Mouse (Mus musculus) splenic B cell, adult 2 months (primary cell): ENCODE results near the gene Wnt3a.

Experiments used
- DNase-seq: peaks from one replicate; pipeline ENCODE4 v3.0.0-alpha.2; 2011; ENCODE audit warnings: low read depth, low spot score
- H3K27me3 ChIP-seq: 2 replicates; pipeline ENCODE4 v1.6.1; 2012; ENCODE audit warnings: mild to moderate bottlenecking, low read length, moderate library complexity, mixed read lengths; ENCODE audit not compliant: control insufficient read depth, poor library complexity, insufficient read depth, severe bottlenecking
- H3K36me3 ChIP-seq: 2 replicates; pipeline ENCODE4 v1.6.1; 2012; ENCODE audit warnings: mild to moderate bottlenecking, low read length, moderate library complexity, mixed read lengths; ENCODE audit not compliant: control insufficient read depth, poor library complexity, insufficient read depth, severe bottlenecking

Gene Wnt3a

GRCm38 (mm10) chr11:59290702-59291303, at the start of gene Wnt3a:
TSS of gene Wnt3a (minus strand) at chr11:59290752.
- DNase-seq: no peak
- no peaks in the 10 kb centered on the region; the same call in 1 of the 2 replicates for H3K27me3 ChIP-seq
- no peaks in the 10 kb centered on the region for H3K36me3 ChIP-seq

GRCm38 (mm10) chr11:59338736-59339120, 48.2 kb upstream of the Wnt3a start:
- DNase-seq: no peak
- Histone ChIP-seq H3K27me3 (no peaks in the 10 kb centered on the region), H3K36me3 (no peaks in the 10 kb centered on the region)

- no peak for DNase-seq
- Histone ChIP-seq H3K27me3 (no peaks in the 10 kb centered on the region), H3K36me3 (no peaks in the 10 kb centered on the region)
Observed at GRCm38 (mm10) chr11:59337955-59338735, 47.6 kb upstream of the Wnt3a start.

GRCm38 (mm10) chr11:59336381-59336780, 45.8 kb upstream of the Wnt3a start:
- no peak for DNase-seq
- Histone ChIP-seq H3K27me3 (no peaks in the 10 kb centered on the region), H3K36me3 (no peaks in the 10 kb centered on the region)

- no peaks in the 10 kb centered on the region for H3K36me3 ChIP-seq
- DNase-seq: no peak
- H3K27me3 ChIP-seq: no peaks in the 10 kb centered on the region
Observed at GRCm38 (mm10) chr11:59335942-59336341, 45.4 kb upstream of the Wnt3a start.

GRCm38 (mm10) chr11:59335150-59335549, 44.6 kb upstream of the Wnt3a start:
- DNase-seq: no peak
- H3K27me3 ChIP-seq: no peaks in the 10 kb centered on the region
- H3K36me3 ChIP-seq: no peaks in the 10 kb centered on the region

GRCm38 (mm10) chr11:59332938-59333337, 42.4 kb upstream of the Wnt3a start:
- no peak for DNase-seq
- Histone ChIP-seq H3K27me3 (no peaks in the 10 kb centered on the region), H3K36me3 (no peaks in the 10 kb centered on the region)

- DNase-seq: no peak
- no peaks in the 10 kb centered on the region for H3K36me3 ChIP-seq
- H3K27me3 ChIP-seq: no peaks in the 10 kb centered on the region
Observed at GRCm38 (mm10) chr11:59331167-59331869, 40.8 kb upstream of the Wnt3a start.

- Histone ChIP-seq H3K27me3 (no peaks in the 10 kb centered on the region), H3K36me3 (no peaks in the 10 kb centered on the region)
- DNase-seq: peak; percentile 58
Observed at GRCm38 (mm10) chr11:59330560-59330959, 40.0 kb upstream of the Wnt3a start.

GRCm38 (mm10) chr11:59329616-59330015, 39.1 kb upstream of the Wnt3a start:
- no peak for DNase-seq
- H3K36me3 ChIP-seq: no peaks in the 10 kb centered on the region
- no peaks in the 10 kb centered on the region for H3K27me3 ChIP-seq

GRCm38 (mm10) chr11:59327625-59328024, 37.1 kb upstream of the Wnt3a start:
- no peak for DNase-seq
- no peaks in the 10 kb centered on the region for H3K27me3 ChIP-seq

GRCm38 (mm10) chr11:59324777-59325176, 34.2 kb upstream of the Wnt3a start:
- no peak for DNase-seq
- H3K36me3 ChIP-seq: no peaks in the 10 kb centered on the region
- H3K27me3 ChIP-seq: no peaks in the 10 kb centered on the region

More at GRCm38 (mm10) chr11:59327625-59328024, 37.1 kb upstream of the Wnt3a start:
- H3K36me3 ChIP-seq: no peaks in the 10 kb centered on the region

GRCm38 (mm10) chr11:59322988-59323387, 32.4 kb upstream of the Wnt3a start:
- Histone ChIP-seq H3K27me3 (no peaks in the 10 kb centered on the region), H3K36me3 (no peaks in the 10 kb centered on the region)
- no peak for DNase-seq

GRCm38 (mm10) chr11:59316517-59316916, 26.0 kb upstream of the Wnt3a start:
- no peak for DNase-seq
- H3K36me3 ChIP-seq: no peaks in the 10 kb centered on the region
- H3K27me3 ChIP-seq: no peaks in the 10 kb centered on the region

- no peaks in the 10 kb centered on the region for H3K27me3 ChIP-seq
- H3K36me3 ChIP-seq: no peaks in the 10 kb centered on the region
- no peak for DNase-seq
Observed at GRCm38 (mm10) chr11:59313944-59314343, 23.4 kb upstream of the Wnt3a start.
